Mouse (Mus musculus) heart, adult 2 months (tissue): ENCODE measurements around the gene Nhp2.

Experiments
- CTCF ChIP-seq: fragments of 200-600 bp; IDR thresholded peaks from 2 replicates; pipeline ENCODE4 v1.8.1; 2022; ENCODE audit warnings: antibody characterized with exemption, mild to moderate bottlenecking, moderate library complexity
- EP300 ChIP-seq: fragments of 200-500 bp; IDR thresholded peaks from 2 replicates; pipeline ENCODE4 v1.6.1; 2011; ENCODE audit warnings: low read depth, low read length, control low read depth; ENCODE audit not compliant: insufficient read depth
- POLR2A ChIP-seq: fragments of 200-500 bp; IDR thresholded peaks from 2 replicates; pipeline ENCODE4 v1.6.1; 2011; ENCODE audit warnings: mild to moderate bottlenecking, low read depth, low read length, control low read depth; ENCODE audit not compliant: insufficient read depth

DNA sequence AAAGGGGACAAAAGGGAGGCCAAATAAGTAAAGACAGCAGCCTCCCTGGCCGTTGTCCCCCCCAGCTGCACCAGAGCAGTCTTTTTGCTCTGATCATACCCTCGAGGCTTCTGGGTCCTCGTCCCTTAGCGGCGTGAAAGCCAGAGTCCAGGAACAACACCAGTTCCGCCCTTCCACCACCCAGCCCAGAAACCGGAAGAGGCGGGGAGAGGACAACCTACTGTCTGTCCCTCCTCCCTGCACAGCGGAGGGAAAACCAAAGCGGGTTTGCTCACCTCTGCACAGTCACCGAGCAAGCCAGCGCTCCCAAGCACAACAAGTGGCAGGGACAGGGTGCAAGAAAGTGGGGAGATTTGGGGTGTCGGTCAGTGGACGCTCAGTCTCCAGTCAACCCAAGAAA is 3.9 kb upstream of the Nhp2 start:
- TF ChIP-seq CTCF (0 out of 2 replicates have a peak, but pooled peaks have one; percentile 1), POLR2A (peak; percentile 98), EP300 (0 out of 2 replicates have a peak, but pooled peaks have one; percentile 58)
